Mouse (Mus musculus) erythroblast, embryonic 14.5 days (primary cell): Measurements from ENCODE around the gene Arpp19. TPM values are rescaled to one million over a fixed set of nuclear protein-coding genes. Genes with fewer than 3 reads are reported as not detected.
A peak's percentile ranks its signal among the peaks of the same experiment; 100 is the strongest.

Source experiments
- H3K27me3 ChIP-seq: 2 replicates; pipeline ENCODE4 v1.6.1; 2012; ENCODE audit warnings: inconsistent platforms; ENCODE audit not compliant: control insufficient read depth
- H3K36me3 ChIP-seq: 2 replicates; pipeline ENCODE4 v1.6.1; 2012; ENCODE audit warnings: mild to moderate bottlenecking, inconsistent platforms; ENCODE audit not compliant: control insufficient read depth
- H3K4me1 ChIP-seq: 2 replicates; pipeline ENCODE4 v1.6.1; 2012; ENCODE audit warnings: inconsistent platforms; ENCODE audit not compliant: control insufficient read depth
- H3K4me3 ChIP-seq: replicated peaks from 2 replicates; pipeline ENCODE3; 2012; ENCODE audit warnings: moderate library complexity, mild to moderate bottlenecking, inconsistent platforms
- H3K9me3 ChIP-seq: 2 replicates; pipeline ENCODE4 v1.6.1; 2012; ENCODE audit warnings: low read length, inconsistent platforms, mixed read lengths; ENCODE audit not compliant: control insufficient read depth
- GATA1 ChIP-seq: IDR thresholded peaks from 2 replicates; pipeline ENCODE4 v1.6.1; 2012; ENCODE audit warnings: low read length, inconsistent platforms, mixed read lengths
- TAL1 ChIP-seq: IDR thresholded peaks from 3 replicates; pipeline ENCODE4 v1.6.1; 2012; ENCODE audit warnings: low read length, inconsistent platforms, mixed read lengths
- polyA plus RNA-seq: library from polyadenylated mRNA; stranded (reverse); fragments of >175 nt; gene quantifications from 2 replicates; pipeline ENCODE4 v1.2.3, GENCODE M21; 2012

Arpp19 gene
- polyA plus RNA-seq, 1 experiment, result 10.8 TPM

DNA sequence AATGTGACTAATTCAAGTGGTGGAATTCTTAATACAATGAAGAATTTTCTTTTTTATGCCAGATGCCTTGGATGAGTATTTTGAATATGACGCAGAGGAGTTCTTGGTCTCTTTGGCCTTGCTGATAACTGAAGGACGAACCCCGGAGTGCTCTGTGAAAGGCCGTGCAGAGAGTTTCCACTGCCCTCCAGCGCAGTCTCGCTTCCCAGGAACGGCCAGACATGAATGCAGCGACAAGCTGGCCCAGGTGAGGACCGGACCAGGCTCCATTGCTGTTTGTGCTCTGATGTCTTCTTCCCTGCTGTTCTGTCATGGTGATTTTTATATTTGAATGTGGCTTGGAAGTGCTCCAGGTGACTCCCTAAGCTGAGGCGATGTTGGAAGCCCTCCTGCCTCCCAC lies 33.2 kb upstream of the Arpp19 start:
- Histone ChIP-seq H3K4me1 (no peaks in the 10 kb centered on the region), H3K4me3 (no peak overlapping the region), H3K36me3 (peaks cover 3% of the 10 kb centered on the region; the same call in 1 of the 2 replicates), H3K27me3 (no peaks in the 10 kb centered on the region), H3K9me3 (no peaks in the 10 kb centered on the region)
- TF ChIP-seq GATA1 (no peak), TAL1 (no peak)

DNA sequence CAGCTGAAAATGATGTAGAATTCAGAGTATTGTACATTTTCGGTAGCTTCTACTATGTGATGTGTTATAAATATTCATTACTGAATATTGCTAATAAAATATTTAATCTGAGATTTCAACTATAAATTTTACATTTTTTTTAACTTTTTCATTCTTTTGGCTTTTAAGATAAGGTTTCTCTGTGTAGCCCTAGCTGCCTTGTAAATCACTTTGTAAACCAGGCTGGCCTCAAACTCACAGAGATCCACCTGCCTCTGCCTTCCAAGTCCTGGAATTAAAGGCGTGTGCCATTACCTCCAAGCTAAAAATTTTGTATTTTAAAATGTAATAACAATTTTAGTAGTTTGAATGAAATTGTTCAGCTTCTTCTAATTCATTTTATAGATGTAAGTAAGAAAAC lies 20.8 kb upstream of the Arpp19 start:
- no peaks in the 10 kb centered on the region for H3K9me3 ChIP-seq
- H3K4me1 ChIP-seq, result no peaks in the 10 kb centered on the region
- no peak for TF ChIP-seq GATA1
- no peak for TF ChIP-seq TAL1
- H3K27me3 ChIP-seq, result no peaks in the 10 kb centered on the region
- H3K4me3 ChIP-seq, result no peak overlapping the region
- H3K36me3 ChIP-seq, result no peaks in the 10 kb centered on the region

- Histone ChIP-seq H3K36me3 (no peaks in the 10 kb centered on the region), H3K9me3 (no peaks in the 10 kb centered on the region)
These were observed 18.2 kb upstream of the Arpp19 start for GRCm38 (mm10) chr9:75019181-75019580.

GRCm38 (mm10) chr9:75019592-75019991 lies 17.8 kb upstream of the Arpp19 start:
- peaks cover 8% of the 10 kb centered on the region for H3K4me1 ChIP-seq
- H3K27me3 ChIP-seq, result no peaks in the 10 kb centered on the region
- TF ChIP-seq GATA1 (no peak), TAL1 (no peak)
- no peak overlapping the region for H3K4me3 ChIP-seq
- no peaks in the 10 kb centered on the region for H3K36me3 ChIP-seq
- H3K9me3 ChIP-seq, result no peaks in the 10 kb centered on the region

More at GRCm38 (mm10) chr9:75019181-75019580, 18.2 kb upstream of the Arpp19 start:
- no peaks in the 10 kb centered on the region for H3K27me3 ChIP-seq
- TF ChIP-seq GATA1 (no peak), TAL1 (no peak)
- H3K4me1 ChIP-seq, result peaks cover 4% of the 10 kb centered on the region
- H3K4me3 ChIP-seq, result no peak overlapping the region

DNA sequence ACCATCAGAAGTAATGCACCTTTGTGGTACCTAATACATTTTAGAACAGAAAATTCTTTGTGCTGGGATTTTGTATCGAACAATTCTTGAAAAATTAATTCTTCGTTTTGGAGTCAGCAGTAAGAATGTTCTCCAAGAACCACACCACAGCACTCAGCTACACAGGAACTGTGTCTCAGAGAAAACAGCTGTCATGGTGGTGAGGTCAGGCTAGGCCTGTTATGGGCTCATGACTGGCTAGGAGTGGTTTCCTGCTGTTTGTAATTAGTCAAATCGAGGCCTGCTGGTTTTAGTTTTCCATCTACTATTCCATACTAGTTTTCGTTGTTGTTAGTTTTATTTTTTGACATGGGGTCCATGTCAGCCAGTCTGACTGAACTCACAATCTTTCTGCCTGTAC lies 16.9 kb upstream of the Arpp19 start:
- Histone ChIP-seq H3K9me3 (no peaks in the 10 kb centered on the region), H3K4me1 (peaks cover 8% of the 10 kb centered on the region), H3K4me3 (no peak overlapping the region), H3K27me3 (no peaks in the 10 kb centered on the region), H3K36me3 (no peaks in the 10 kb centered on the region; the same call in 1 of the 2 replicates)
- TF ChIP-seq TAL1, result no peak
- TF ChIP-seq GATA1, result no peak

GRCm38 (mm10) chr9:75022546-75022945 lies 14.9 kb upstream of the Arpp19 start:
- TF ChIP-seq TAL1, result no peak
- TF ChIP-seq GATA1, result no peak
- peaks cover 8% of the 10 kb centered on the region for H3K4me1 ChIP-seq
- H3K4me3 ChIP-seq, result no peak overlapping the region
- H3K9me3 ChIP-seq, result no peaks in the 10 kb centered on the region
- H3K27me3 ChIP-seq, result no peaks in the 10 kb centered on the region
- no peaks in the 10 kb centered on the region; the same call in 1 of the 2 replicates for H3K36me3 ChIP-seq

- TF ChIP-seq TAL1 (no peak), GATA1 (no peak)
- Histone ChIP-seq H3K4me1 (peaks cover 8% of the 10 kb centered on the region), H3K36me3 (no peaks in the 10 kb centered on the region; the same call in 1 of the 2 replicates), H3K4me3 (no peak overlapping the region), H3K27me3 (no peaks in the 10 kb centered on the region), H3K9me3 (no peaks in the 10 kb centered on the region)
These were observed 14.1 kb upstream of the Arpp19 start for GRCm38 (mm10) chr9:75023150-75023894.

DNA sequence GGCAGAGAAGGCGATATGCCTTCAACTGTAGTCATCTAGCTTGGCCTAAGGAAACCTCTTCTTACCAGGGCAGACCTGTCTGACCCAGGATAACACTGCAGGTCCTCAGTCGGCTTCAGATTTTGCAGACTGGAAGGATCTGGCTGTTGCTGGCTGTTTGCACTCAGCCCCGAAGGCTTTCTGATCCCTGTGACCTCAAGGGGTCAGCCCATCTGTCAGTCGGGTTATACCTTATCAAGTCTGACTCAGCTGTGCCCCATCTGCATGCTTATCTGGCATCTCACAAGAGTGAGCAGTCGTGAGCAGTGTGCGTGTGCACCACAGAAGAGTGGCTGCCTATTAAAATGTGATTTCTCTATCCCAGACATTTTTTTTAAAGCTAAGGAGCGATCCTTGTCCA lies 13.3 kb upstream of the Arpp19 start:
- H3K36me3 ChIP-seq, result no peaks in the 10 kb centered on the region; the same call in 1 of the 2 replicates
- H3K4me1 ChIP-seq, result peaks cover 8% of the 10 kb centered on the region
- TF ChIP-seq GATA1 (no peak), TAL1 (peak; percentile 35; the same call in 2 of the 3 replicates)
- H3K4me3 ChIP-seq, result no peak overlapping the region
- no peaks in the 10 kb centered on the region for H3K9me3 ChIP-seq
- no peaks in the 10 kb centered on the region for H3K27me3 ChIP-seq

DNA sequence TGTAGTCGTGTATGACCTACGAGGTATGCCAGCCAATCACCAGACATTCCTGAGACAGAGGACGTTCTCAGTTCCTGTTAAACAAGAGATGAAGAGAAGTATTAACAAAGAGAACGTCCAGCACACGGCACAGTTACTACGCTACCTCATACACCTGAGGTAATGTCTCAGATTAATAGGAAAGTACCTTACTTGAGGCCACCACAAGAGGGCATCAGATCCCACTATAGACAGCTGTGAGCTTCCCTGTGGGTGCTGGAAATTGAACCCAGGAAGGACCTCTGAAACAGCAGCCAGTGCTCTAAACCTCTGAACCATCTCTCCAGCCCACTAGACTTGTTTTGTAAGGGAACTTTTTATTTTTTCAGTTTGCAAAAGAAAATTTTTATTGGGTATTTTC lies 11.7 kb upstream of the Arpp19 start:
- no peaks in the 10 kb centered on the region for H3K9me3 ChIP-seq
- H3K36me3 ChIP-seq, result no peaks in the 10 kb centered on the region; the same call in 1 of the 2 replicates
- H3K27me3 ChIP-seq, result no peaks in the 10 kb centered on the region

DNA sequence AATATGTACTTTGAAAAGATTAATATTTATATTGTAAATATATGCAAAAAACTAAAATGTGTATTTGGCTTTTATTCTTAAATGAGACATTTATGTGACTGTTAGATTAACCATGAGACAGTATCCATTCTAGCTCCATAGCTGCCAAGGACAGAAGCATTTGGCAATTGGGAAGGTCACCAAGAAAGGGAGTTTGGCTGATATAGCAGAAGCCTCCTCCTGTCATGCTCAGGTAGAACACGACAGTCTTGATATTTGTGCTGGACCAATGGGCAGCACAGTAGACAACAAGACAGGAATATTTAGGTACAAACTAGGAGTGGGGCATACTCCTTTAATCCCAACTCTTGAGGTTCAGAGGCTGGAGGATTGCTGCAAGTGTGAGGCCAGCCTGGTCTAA lies 5.0 kb upstream of the Arpp19 start:
- Histone ChIP-seq H3K4me3 (no peak overlapping the region), H3K27me3 (no peaks in the 10 kb centered on the region), H3K36me3 (no peaks in the 10 kb centered on the region; the same call in 1 of the 2 replicates), H3K4me1 (peaks cover 5% of the 10 kb centered on the region), H3K9me3 (no peaks in the 10 kb centered on the region)
- no peak for TF ChIP-seq TAL1
- TF ChIP-seq GATA1, result no peak

More for the DNA sequence above, 11.7 kb upstream of the Arpp19 start:
- no peak for TF ChIP-seq TAL1
- Histone ChIP-seq H3K4me1 (peaks cover 8% of the 10 kb centered on the region), H3K4me3 (no peak overlapping the region)
